Mouse (Mus musculus) MEL (cell line): ENCODE data around the gene Palm. TPM values are rescaled to one million over a fixed set of nuclear protein-coding genes. Genes with fewer than 3 reads are reported as not detected.

ENCODE experiments used
- DNase-seq: peaks from one replicate; pipeline ENCODE4 v3.0.0; 2011; ENCODE audit warnings: low read depth, low spot score
- H3K27ac ChIP-seq: 2 replicates; pipeline ENCODE4 v1.5.1; 2012; ENCODE audit warnings: low read depth, mild to moderate bottlenecking, control low read depth, low read length, moderate library complexity; ENCODE audit not compliant: control insufficient read depth
- H3K27me3 ChIP-seq, 2 experiments: fragments of 150-350 bp in 1 of 2; sonication (generic) in 1 of 2; 2 replicates each; pipeline ENCODE4 v1.6.1; 2012; ENCODE audit warnings: low read length in 2 of 2, mild to moderate bottlenecking in 2 of 2, improper control_type of control experiment in 1 of 2, moderate library complexity in 1 of 2; ENCODE audit not compliant: insufficient read depth in 2 of 2, control insufficient read depth in 1 of 2
- H3K36me3 ChIP-seq, 2 experiments: 2 replicates each; pipeline ENCODE4 v1.6.1; 2012 to 2014; ENCODE audit warnings: low read length in 2 of 2, improper control_type of control experiment in 1 of 2, inconsistent platforms in 1 of 2, mild to moderate bottlenecking in 1 of 2; ENCODE audit not compliant: insufficient read depth in 2 of 2, control insufficient read depth in 1 of 2
- H3K4me1 ChIP-seq, 2 experiments: fragments of 150-350 bp in 1 of 2; sonication (generic) in 1 of 2; 2 replicates each; pipeline ENCODE4 v1.6.1; 2012; ENCODE audit warnings: low read length in 2 of 2, improper control_type of control experiment in 1 of 2, mild to moderate bottlenecking in 1 of 2; ENCODE audit not compliant: insufficient read depth in 2 of 2, control insufficient read depth in 1 of 2
- H3K4me3 ChIP-seq, 2 experiments: fragments of 150-350 bp in 1 of 2; sonication (generic) in 1 of 2; 2 replicates each; pipeline ENCODE4 v1.5.1; 2012; ENCODE audit warnings: low read depth in 2 of 2, low read length in 2 of 2, mild to moderate bottlenecking in 2 of 2, moderate library complexity in 2 of 2, control low read depth in 1 of 2, improper control_type of control experiment in 1 of 2; ENCODE audit not compliant: control insufficient read depth in 1 of 2, insufficient read depth in 1 of 2
- H3K79me2 ChIP-seq: 2 replicates; pipeline ENCODE4 v1.6.1; 2012; ENCODE audit warnings: mild to moderate bottlenecking, low read length, moderate library complexity; ENCODE audit not compliant: control insufficient read depth, poor library complexity, insufficient read depth
- H3K9ac ChIP-seq: 2 replicates; pipeline ENCODE4 v1.6.1; 2012; ENCODE audit warnings: low read depth, mild to moderate bottlenecking, control low read depth, low read length, moderate library complexity; ENCODE audit not compliant: control insufficient read depth, poor library complexity, severe bottlenecking
- H3K9me3 ChIP-seq: fragments of 150-350 bp; sonication (generic); replicated peaks from 2 replicates; pipeline ENCODE4 v1.6.1; 2012; ENCODE audit warnings: mild to moderate bottlenecking, low read length, improper control_type of control experiment, moderate library complexity; ENCODE audit not compliant: insufficient read depth
- CHD2 ChIP-seq: IDR thresholded peaks from 2 replicates; pipeline ENCODE4 v1.6.1; 2011; ENCODE audit warnings: low read length, improper control_type of control experiment
- CTCF ChIP-seq, 3 experiments: IDR thresholded peaks in 2 of 3; conservative IDR thresholded peaks in 1 of 3; 2 replicates each; pipeline ENCODE4 v1.5.1; 2011 to 2012; ENCODE audit warnings: low read length in 3 of 3, low read depth in 2 of 3, mild to moderate bottlenecking in 2 of 3, improper control_type of control experiment in 1 of 3, inconsistent platforms in 1 of 3, mixed read lengths in 1 of 3, moderate library complexity in 1 of 3; ENCODE audit not compliant: control insufficient read depth in 1 of 3, insufficient read depth in 1 of 3, poor library complexity in 1 of 3, severe bottlenecking in 1 of 3
- ELF1 ChIP-seq: IDR thresholded peaks from 2 replicates; pipeline ENCODE4 v1.6.1; 2014; ENCODE audit warnings: low read depth, mild to moderate bottlenecking, inconsistent platforms, low read length, improper control_type of control experiment, moderate library complexity
- ETS1 ChIP-seq: IDR thresholded peaks from 2 replicates; pipeline ENCODE4 v1.6.1; 2012; ENCODE audit warnings: low read depth, mild to moderate bottlenecking, inconsistent platforms, low read length, improper control_type of control experiment, moderate library complexity
- GABPA ChIP-seq: IDR thresholded peaks from 2 replicates; pipeline ENCODE4 v1.6.1; 2012; ENCODE audit warnings: low read depth, mild to moderate bottlenecking, inconsistent platforms, low read length, improper control_type of control experiment, moderate library complexity
- HCFC1 ChIP-seq: IDR thresholded peaks from 2 replicates; pipeline ENCODE4 v1.6.1; 2012; ENCODE audit warnings: low read depth, mild to moderate bottlenecking, inconsistent platforms, low read length, improper control_type of control experiment, moderate library complexity
- JUND ChIP-seq: IDR thresholded peaks from 2 replicates; pipeline ENCODE4 v1.6.1; 2011; ENCODE audit warnings: low read depth, mild to moderate bottlenecking, improper control_type of control experiment, low read length
- MYB ChIP-seq: IDR thresholded peaks from 2 replicates; pipeline ENCODE4 v1.6.1; 2011; ENCODE audit warnings: mild to moderate bottlenecking, low read depth, low read length, improper control_type of control experiment
- NELFE ChIP-seq: IDR thresholded peaks from 2 replicates; pipeline ENCODE4 v1.6.1; 2011; ENCODE audit warnings: low read depth, low read length, improper control_type of control experiment
- POLR2A ChIP-seq, 2 experiments: IDR thresholded peaks; 2 replicates each; pipeline ENCODE4 v1.6.1; 2011 to 2012; ENCODE audit warnings: low read length in 2 of 2, mild to moderate bottlenecking in 2 of 2, control low read depth in 1 of 2, improper control_type of control experiment in 1 of 2, low read depth in 1 of 2, moderate library complexity in 1 of 2; ENCODE audit not compliant: control insufficient read depth in 1 of 2, insufficient read depth in 1 of 2, poor library complexity in 1 of 2
- RCOR1 ChIP-seq: IDR thresholded peaks from 2 replicates; pipeline ENCODE4 v1.6.1; 2012; ENCODE audit warnings: low read depth, mild to moderate bottlenecking, inconsistent platforms, low read length, improper control_type of control experiment
- SIN3A ChIP-seq: IDR thresholded peaks from 2 replicates; pipeline ENCODE4 v1.6.1; 2012; ENCODE audit warnings: low read length, improper control_type of control experiment, inconsistent platforms
- SMC3 ChIP-seq: IDR thresholded peaks from 2 replicates; pipeline ENCODE4 v1.6.1; 2011; ENCODE audit warnings: low read depth, low read length, improper control_type of control experiment
- TBP ChIP-seq: IDR thresholded peaks from 2 replicates; pipeline ENCODE4 v1.8.0; 2011; ENCODE audit warnings: low read depth, low read length, improper control_type of control experiment
- UBTF ChIP-seq: IDR thresholded peaks from 2 replicates; pipeline ENCODE4 v1.6.1; 2012; ENCODE audit warnings: low read depth, mild to moderate bottlenecking, inconsistent platforms, low read length, improper control_type of control experiment, moderate library complexity, borderline replicate concordance; ENCODE audit not compliant: insufficient read depth
- ZC3H11A ChIP-seq: IDR thresholded peaks from 2 replicates; pipeline ENCODE4 v1.6.1; 2012; ENCODE audit warnings: low read depth, mild to moderate bottlenecking, inconsistent platforms, low read length, improper control_type of control experiment
- ZKSCAN1 ChIP-seq: IDR thresholded peaks from 2 replicates; pipeline ENCODE4 v1.6.1; 2012; ENCODE audit warnings: low read depth, mild to moderate bottlenecking, inconsistent platforms, low read length, improper control_type of control experiment, moderate library complexity
- ZMIZ1 ChIP-seq: IDR thresholded peaks from 2 replicates; pipeline ENCODE4 v1.6.1; 2012; ENCODE audit warnings: low read depth, mild to moderate bottlenecking, inconsistent platforms, low read length, improper control_type of control experiment, moderate library complexity
- polyA plus RNA-seq, 2 experiments: library from polyadenylated mRNA; stranded (reverse) in 1 of 2; unstranded in 1 of 2; fragments of >175 nt in 1 of 2; fragments of >200 nt in 1 of 2; gene quantifications; 2 replicates each; pipeline versions ENCODE4 v1.2.1 to v1.2.4; 2012; ENCODE audit warnings: low replicate concordance in 2 of 2, low read depth in 1 of 2; ENCODE audit not compliant: insufficient read length in 2 of 2, insufficient read depth in 1 of 2, missing spikeins in 1 of 2
- total RNA-seq: library from RNA; depleted of rRNA; stranded (reverse); fragments of 300-350 nt; gene quantifications from 2 replicates; pipeline ENCODE4 v1.2.3, GENCODE M21; 2012

Gene Palm
- total and polyA plus RNA-seq, 3 experiments, result 4.8 to 15.5 TPM; not detected in 1

DNA sequence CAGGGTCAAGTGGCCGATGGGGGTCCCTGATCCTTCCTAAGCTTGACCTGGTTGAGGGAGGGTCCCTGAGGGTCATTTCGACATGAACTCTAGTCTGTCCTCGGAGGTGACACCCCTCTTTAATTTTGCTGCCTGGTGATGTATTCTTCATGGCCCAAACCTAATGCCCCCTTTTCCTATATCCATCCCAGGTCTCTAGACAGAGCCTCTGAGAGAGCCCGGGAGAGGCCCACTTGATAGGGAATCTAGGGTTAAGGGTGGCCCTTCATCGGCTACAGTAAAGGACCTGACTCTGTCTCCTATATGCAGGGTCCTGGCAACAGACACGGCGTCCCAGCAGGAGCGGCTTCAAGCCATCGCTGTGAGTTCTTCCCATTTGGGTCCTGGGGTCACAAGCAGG is 13.0 kb downstream of the Palm start:
- H3K9ac ChIP-seq, result no peak overlapping the region
- H3K9me3 ChIP-seq, result no peaks in the 10 kb centered on the region
- peaks cover 0 to 14% of the 10 kb centered on the region in 2 experiments; a peak in 2 of 4 replicates for H3K36me3 ChIP-seq
- no peak for DNase-seq
- H3K79me2 ChIP-seq, result no peaks in the 10 kb centered on the region
- TF ChIP-seq ELF1, result no peak
- no peak for TF ChIP-seq POLR2A (IDR thresholded peaks at IDR 0.05; ENCODE audit: control insufficient read depth in 1 of 2, insufficient read depth in 1 of 2, low read depth in 1 of 2, low read length in 2 of 2, poor library complexity in 1 of 2)
- no peak for TF ChIP-seq SIN3A
- TF ChIP-seq TBP, result no peak
- TF ChIP-seq ZMIZ1, result no peak
- no peak for TF ChIP-seq UBTF
- TF ChIP-seq JUND, result no peak
- no peak for TF ChIP-seq CHD2
- TF ChIP-seq RCOR1, result no peak
- no peak overlapping the region for H3K4me3 ChIP-seq
- no peaks in the 10 kb centered on the region for H3K27me3 ChIP-seq
- no peak overlapping the region for H3K27ac ChIP-seq
- peaks cover 5 to 13% of the 10 kb centered on the region in 2 experiments; a peak in 3 of 4 replicates for H3K4me1 ChIP-seq

- peaks cover 0 to 11% of the 10 kb centered on the region in 2 experiments; a peak in 2 of 4 replicates for H3K36me3 ChIP-seq
- DNase-seq, result peak; percentile 37
- H3K27me3 ChIP-seq, result no peaks in the 10 kb centered on the region
- peaks cover 5 to 10% of the 10 kb centered on the region in 2 experiments; a peak in 3 of 4 replicates for H3K4me1 ChIP-seq
- no peak overlapping the region for H3K4me3 ChIP-seq
- H3K9ac ChIP-seq, result no peak overlapping the region
- no peaks in the 10 kb centered on the region for H3K9me3 ChIP-seq
- TF ChIP-seq ELF1, result no peak
- TF ChIP-seq TBP, result no peak
- TF ChIP-seq GABPA, result no peak
- no peak for TF ChIP-seq CTCF (IDR thresholded peaks at IDR 0.05 in 2 of 3, conservative IDR thresholded peaks at IDR 0.05 in 1 of 3; ENCODE audit: control insufficient read depth in 1 of 3, insufficient read depth in 1 of 3, low read depth in 2 of 3, low read length in 3 of 3, poor library complexity in 1 of 3, severe bottlenecking in 1 of 3)
- TF ChIP-seq NELFE, result no peak
- TF ChIP-seq ZC3H11A, result no peak
- no peak for TF ChIP-seq SMC3
- no peak for TF ChIP-seq HCFC1
- no peak for TF ChIP-seq ETS1
- no peak for TF ChIP-seq ZKSCAN1
- no peak for TF ChIP-seq MYB
- H3K79me2 ChIP-seq, result no peaks in the 10 kb centered on the region
- H3K27ac ChIP-seq, result no peak overlapping the region
These were observed 13.6 kb downstream of the Palm start for GRCm38 (mm10) chr10:79806972-79807371.
